Mouse (Mus musculus): ENCODE results near the gene Cers6. TPM values are rescaled to one million over a fixed set of nuclear protein-coding genes. Genes with fewer than 3 reads are reported as not detected.
A peak's percentile ranks its signal among the peaks of the same experiment; 100 is the strongest.

Gene Cers6
- polyA plus RNA-seq, 1 experiment from 2014 or later: 40.5 TPM

GRCm38 (mm10) chr2:69138759-69139158 is 277.5 kb downstream of the Cers6 start:
- no peak overlapping the region for H3K4me3 ChIP-seq (replicated peaks)
- 71% methylated on average over 4 of the region's 4 CpGs for WGBS
- ATAC-seq: no peak
- no peak overlapping the region for H3K9ac ChIP-seq
- no peaks in the 10 kb centered on the region for H3K36me3 ChIP-seq
- H3K4me2 ChIP-seq (replicated peaks): no peak overlapping the region
- H3K4me1 ChIP-seq (replicated peaks): peaks cover 11% of the 10 kb centered on the region
- H3K9me3 ChIP-seq: no peaks in the 10 kb centered on the region
- no peaks in the 10 kb centered on the region for H3K27me3 ChIP-seq (replicated peaks)
- no peak overlapping the region for H3K27ac ChIP-seq

- Histone ChIP-seq H3K36me3 (no peaks in the 10 kb centered on the region), H3K4me1 (replicated peaks) (peaks cover 8% of the 10 kb centered on the region), H3K9me3 (no peaks in the 10 kb centered on the region), H3K27me3 (replicated peaks) (no peaks in the 10 kb centered on the region), H3K27ac (no peak overlapping the region), H3K9ac (no peak overlapping the region), H3K4me2 (replicated peaks) (no peak overlapping the region), H3K4me3 (replicated peaks) (no peak overlapping the region)
- no peak for ATAC-seq
- 74% methylated on average over 2 of the region's 2 CpGs for WGBS
Measured at GRCm38 (mm10) chr2:69140215-69140614, 279.0 kb downstream of the Cers6 start.

- Histone ChIP-seq H3K4me1 (replicated peaks) (0 out of 2 replicates have a peak, but pooled peaks cover 2% of the 10 kb centered on the region), H3K9ac (no peak overlapping the region), H3K27ac (no peak overlapping the region), H3K9me3 (no peaks in the 10 kb centered on the region), H3K27me3 (replicated peaks) (no peaks in the 10 kb centered on the region), H3K36me3 (no peaks in the 10 kb centered on the region), H3K4me2 (replicated peaks) (no peak overlapping the region), H3K4me3 (replicated peaks) (no peak overlapping the region)
- WGBS: 53% methylated on average over 4 of the region's 4 CpGs
- ATAC-seq: no peak
Measured at GRCm38 (mm10) chr2:69140816-69141215, 279.6 kb downstream of the Cers6 start.

GRCm38 (mm10) chr2:69148691-69149090 is 287.4 kb downstream of the Cers6 start:
- Histone ChIP-seq H3K27ac (no peak overlapping the region), H3K27me3 (replicated peaks) (no peaks in the 10 kb centered on the region), H3K4me3 (replicated peaks) (no peak overlapping the region), H3K4me1 (replicated peaks) (no peaks in the 10 kb centered on the region), H3K36me3 (no peaks in the 10 kb centered on the region), H3K4me2 (replicated peaks) (no peak overlapping the region), H3K9me3 (no peaks in the 10 kb centered on the region), H3K9ac (no peak overlapping the region)
- ATAC-seq: no peak
- WGBS: 72% methylated on average over 3 of the region's 3 CpGs

GRCm38 (mm10) chr2:69149154-69149553 is 287.9 kb downstream of the Cers6 start:
- H3K9ac ChIP-seq: no peak overlapping the region
- no peaks in the 10 kb centered on the region for H3K27me3 ChIP-seq (replicated peaks)
- H3K9me3 ChIP-seq: no peaks in the 10 kb centered on the region
- 85% methylated on average over 10 of the region's 10 CpGs for WGBS
- H3K36me3 ChIP-seq: no peaks in the 10 kb centered on the region
- no peaks in the 10 kb centered on the region for H3K4me1 ChIP-seq (replicated peaks)
- no peak overlapping the region for H3K4me3 ChIP-seq (replicated peaks)
- ATAC-seq: peak; percentile 45; the same call in 1 of the 2 replicates
- H3K4me2 ChIP-seq (replicated peaks): no peak overlapping the region
- H3K27ac ChIP-seq: no peak overlapping the region

GRCm38 (mm10) chr2:69150841-69151240 is 289.6 kb downstream of the Cers6 start:
- Histone ChIP-seq H3K36me3 (no peaks in the 10 kb centered on the region), H3K27me3 (replicated peaks) (no peaks in the 10 kb centered on the region), H3K4me1 (replicated peaks) (no peaks in the 10 kb centered on the region), H3K4me2 (replicated peaks) (no peak overlapping the region), H3K27ac (no peak overlapping the region), H3K4me3 (replicated peaks) (no peak overlapping the region), H3K9ac (no peak overlapping the region), H3K9me3 (no peaks in the 10 kb centered on the region)
- no peak for ATAC-seq
- 82% methylated on average over 5 of the region's 5 CpGs for WGBS

GRCm38 (mm10) chr2:69155861-69156260 is 294.6 kb downstream of the Cers6 start:
- Histone ChIP-seq H3K27me3 (replicated peaks) (no peaks in the 10 kb centered on the region), H3K9ac (no peak overlapping the region), H3K27ac (no peak overlapping the region), H3K4me3 (replicated peaks) (no peak overlapping the region), H3K9me3 (no peaks in the 10 kb centered on the region), H3K4me2 (replicated peaks) (no peak overlapping the region), H3K4me1 (replicated peaks) (no peaks in the 10 kb centered on the region), H3K36me3 (no peaks in the 10 kb centered on the region)
- WGBS: 56% methylated on average over 3 of the region's 3 CpGs
- ATAC-seq: no peak

GRCm38 (mm10) chr2:69156283-69156682 is 295.0 kb downstream of the Cers6 start:
- Histone ChIP-seq H3K36me3 (no peaks in the 10 kb centered on the region), H3K9ac (no peak overlapping the region), H3K9me3 (no peaks in the 10 kb centered on the region), H3K4me1 (replicated peaks) (no peaks in the 10 kb centered on the region), H3K4me3 (replicated peaks) (no peak overlapping the region), H3K27ac (no peak overlapping the region), H3K27me3 (replicated peaks) (no peaks in the 10 kb centered on the region), H3K4me2 (replicated peaks) (no peak overlapping the region)
- WGBS: 60% methylated on average over 7 of the region's 7 CpGs
- ATAC-seq: no peak

- Histone ChIP-seq H3K27ac (no peak overlapping the region), H3K9me3 (no peaks in the 10 kb centered on the region), H3K4me1 (replicated peaks) (no peaks in the 10 kb centered on the region), H3K27me3 (replicated peaks) (no peaks in the 10 kb centered on the region), H3K36me3 (no peaks in the 10 kb centered on the region), H3K4me2 (replicated peaks) (no peak overlapping the region), H3K4me3 (replicated peaks) (no peak overlapping the region), H3K9ac (no peak overlapping the region)
- peak; percentile 81; the same call in 1 of the 2 replicates for ATAC-seq
Measured at GRCm38 (mm10) chr2:69158907-69159306, 297.7 kb downstream of the Cers6 start.

Other genes with a start within 250 kb of the Cers6 start
- gene 4932414N04Rik, start 205.0 kb upstream of the Cers6 start, polyA plus RNA-seq (2015; fragmentation: Nextera tagmentation; extraction: Ambion mirVana): not detected in 2 replicates